Mouse (Mus musculus) midbrain, postnatal 0 days (tissue): ENCODE measurements around the gene Klhl3. TPM values are rescaled to one million over a fixed set of nuclear protein-coding genes. Genes with fewer than 3 reads are reported as not detected.

Experiments
- ATAC-seq: fragments of 200-750 bp; cut with Nextera tagmentation; 2 replicates; pipeline ENCODE4 v1.8.0; 2017; ENCODE audit warnings: moderate number of reproducible peaks, mild to moderate bottlenecking, moderate TSS enrichment, moderate library complexity; ENCODE audit not compliant: low FRiP score
- DNase-seq: peaks from one replicate; pipeline ENCODE4 v3.0.0-alpha.2; 2015; ENCODE audit warnings: low spot score
- H3K27ac ChIP-seq: fragments of 300-500 bp; sonication (generic); 2 replicates; pipeline ENCODE4 v1.5.1; 2014; ENCODE audit warnings: low read depth, mild to moderate bottlenecking, low read length, mixed read lengths
- H3K27me3 ChIP-seq: fragments of 300-500 bp; sonication (generic); 2 replicates; pipeline ENCODE4 v1.6.1; 2014; ENCODE audit warnings: low read length, control low read depth, mixed read lengths; ENCODE audit not compliant: insufficient read depth
- H3K36me3 ChIP-seq: fragments of 300-500 bp; sonication (generic); 2 replicates; pipeline ENCODE4 v1.6.1; 2014; ENCODE audit warnings: low read length, control low read depth, mixed read lengths; ENCODE audit not compliant: insufficient read depth
- H3K4me1 ChIP-seq: fragments of 300-500 bp; sonication (generic); 2 replicates; pipeline ENCODE4 v1.6.1; 2014; ENCODE audit warnings: mild to moderate bottlenecking, control low read depth, antibody characterized with exemption, low read length, mixed read lengths; ENCODE audit not compliant: insufficient read depth
- H3K4me2 ChIP-seq: fragments of 300-500 bp; sonication (generic); 2 replicates; pipeline ENCODE4 v1.6.1; 2014; ENCODE audit warnings: low read depth, mild to moderate bottlenecking, low read length, mixed read lengths; ENCODE audit not compliant: poor library complexity, severe bottlenecking
- H3K4me3 ChIP-seq: fragments of 300-500 bp; sonication (generic); 2 replicates; pipeline ENCODE4 v1.5.1; 2014; ENCODE audit warnings: low read depth, mild to moderate bottlenecking, low read length, moderate library complexity
- H3K9ac ChIP-seq: fragments of 300-500 bp; sonication (generic); replicated peaks from 2 replicates; pipeline ENCODE4 v1.6.1; 2014; ENCODE audit warnings: mild to moderate bottlenecking, low read length, moderate library complexity, mixed read lengths; ENCODE audit not compliant: poor library complexity, severe bottlenecking
- H3K9me3 ChIP-seq: fragments of 300-500 bp; sonication (generic); 2 replicates; pipeline ENCODE4 v1.6.1; 2016; ENCODE audit warnings: low read length, control low read depth
- CTCF ChIP-seq: IDR thresholded peaks from 2 replicates; pipeline ENCODE4 v1.5.1; 2016; ENCODE audit warnings: antibody characterized with exemption, mild to moderate bottlenecking
- WGBS: fragments of 180-500 bp; shearing (Covaris S2); extraction: QIAGEN DNeasy Blood & Tissue Kit; methylation state at CpG from one replicate; pipeline ENCODE4 v1.1.7; 2014; 5-methylcytosine and 5-hydroxymethylcytosine counted together
- polyA plus RNA-seq: library from polyadenylated mRNA; unstranded; fragments of >200 nt; fragmentation: Nextera tagmentation; extraction: Ambion mirVana; gene quantifications from 2 replicates; pipeline ENCODE4 v1.2.1, GENCODE M21; 2015
- total RNA-seq: library from RNA; depleted of rRNA; stranded (reverse); fragments of >200 nt; gene quantifications from 2 replicates; pipeline ENCODE4 v1.2.3, GENCODE M21; 2014

Gene Klhl3
- total and polyA plus RNA-seq, 2 experiments from 2014 or later: 11.2 to 13.4 TPM

DNA sequence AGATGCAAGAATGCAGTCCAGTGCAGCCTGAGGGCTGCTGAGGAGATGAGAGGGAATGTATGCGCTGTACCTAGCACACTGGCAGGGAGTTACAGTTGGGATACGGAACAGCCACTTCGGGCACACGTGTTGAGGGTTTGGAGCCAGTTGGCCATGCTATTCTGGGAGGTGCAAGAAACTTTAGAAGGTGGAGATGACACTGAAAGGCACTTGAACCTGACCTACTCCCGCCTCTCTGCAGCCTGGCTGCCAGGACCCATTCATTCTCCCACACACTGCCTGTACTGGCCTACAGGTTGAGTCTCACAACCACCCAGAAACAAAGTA is 105.4 kb downstream of the Klhl3 start:
- Histone ChIP-seq H3K4me1 (no peaks in the 10 kb centered on the region), H3K4me2 (no peak overlapping the region), H3K27me3 (no peaks in the 10 kb centered on the region), H3K27ac (no peak overlapping the region), H3K9me3 (no peaks in the 10 kb centered on the region), H3K9ac (no peak overlapping the region), H3K36me3 (peaks cover 30% of the 10 kb centered on the region), H3K4me3 (no peak overlapping the region)
- DNase-seq: no peak
- no peak for TF ChIP-seq CTCF
- WGBS: 96% methylated on average over 5 of the region's 5 CpGs
- ATAC-seq: no peak

DNA sequence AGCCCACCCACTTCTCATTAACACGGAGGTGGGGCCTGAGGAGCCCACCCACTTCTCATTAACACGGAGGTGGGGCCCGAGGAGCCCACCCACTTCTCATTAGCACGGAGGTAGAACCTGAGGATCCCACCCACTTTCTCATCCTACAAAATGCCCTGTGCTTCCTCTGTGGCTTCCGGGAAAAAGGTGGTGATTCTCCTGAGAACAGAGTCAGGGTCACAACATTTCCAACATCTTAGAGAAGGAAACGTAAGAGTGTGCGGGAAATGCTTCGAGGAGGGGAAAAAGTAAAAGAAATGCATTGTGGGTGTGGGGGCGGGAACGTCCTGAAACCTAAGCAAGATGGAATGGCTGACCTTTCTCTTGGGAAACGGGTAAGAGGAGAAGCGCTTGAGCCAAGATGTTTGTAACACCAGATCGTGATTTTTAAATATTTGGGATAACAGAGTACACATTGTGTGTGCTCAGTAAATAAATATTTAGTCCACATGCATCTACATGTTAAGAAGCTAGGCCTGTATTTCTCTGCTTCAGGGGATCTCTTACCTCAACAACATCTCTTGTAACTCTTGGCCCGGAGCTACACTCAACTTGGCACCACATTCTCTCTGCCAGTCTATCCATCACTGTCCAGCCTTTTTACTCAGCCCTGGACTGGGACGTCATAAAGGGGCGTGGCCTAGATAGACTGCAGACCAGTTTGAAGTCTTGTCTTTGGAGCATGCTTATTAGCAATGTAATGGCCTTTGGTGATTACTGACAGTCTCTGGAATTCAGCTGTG is 105.9 kb downstream of the Klhl3 start:
- H3K27me3 ChIP-seq: no peaks in the 10 kb centered on the region
- no peaks in the 10 kb centered on the region for H3K4me1 ChIP-seq
- WGBS: 72% methylated on average over 15 of the region's 16 CpGs
- DNase-seq: no peak
- H3K36me3 ChIP-seq: peaks cover 30% of the 10 kb centered on the region
- H3K9ac ChIP-seq: no peak overlapping the region
- H3K27ac ChIP-seq: no peak overlapping the region
- no peak overlapping the region for H3K4me2 ChIP-seq
- no peak for ATAC-seq
- no peaks in the 10 kb centered on the region for H3K9me3 ChIP-seq
- no peak for TF ChIP-seq CTCF
- H3K4me3 ChIP-seq: no peak overlapping the region

DNA sequence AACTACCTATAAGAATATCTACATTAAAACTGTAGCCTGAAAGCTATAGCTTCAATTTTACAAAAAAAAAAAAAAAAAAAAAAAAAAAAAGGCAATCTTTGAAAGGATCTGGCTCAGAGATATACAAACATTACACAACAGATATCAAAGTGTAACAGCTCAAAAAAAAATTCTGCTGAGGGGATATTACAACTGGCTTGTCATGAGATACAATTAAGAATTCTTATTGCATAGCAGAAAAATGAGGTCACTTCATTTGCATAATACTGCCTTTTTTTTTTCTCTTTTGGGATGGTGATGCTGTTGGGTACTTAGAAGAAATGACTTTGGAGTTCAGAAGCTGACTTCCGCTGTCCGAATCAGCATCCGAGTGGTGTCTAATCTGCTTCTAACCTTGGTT is 111.6 kb downstream of the Klhl3 start:
- ATAC-seq (no peak), DNase-seq (no peak)
- Histone ChIP-seq H3K4me2 (no peak overlapping the region), H3K27me3 (no peaks in the 10 kb centered on the region), H3K4me3 (no peak overlapping the region), H3K4me1 (no peaks in the 10 kb centered on the region), H3K27ac (no peak overlapping the region), H3K36me3 (peaks cover 18% of the 10 kb centered on the region), H3K9me3 (no peaks in the 10 kb centered on the region), H3K9ac (no peak overlapping the region)
- TF ChIP-seq CTCF: no peak
- 71% methylated on average over 3 of the region's 3 CpGs for WGBS

DNA sequence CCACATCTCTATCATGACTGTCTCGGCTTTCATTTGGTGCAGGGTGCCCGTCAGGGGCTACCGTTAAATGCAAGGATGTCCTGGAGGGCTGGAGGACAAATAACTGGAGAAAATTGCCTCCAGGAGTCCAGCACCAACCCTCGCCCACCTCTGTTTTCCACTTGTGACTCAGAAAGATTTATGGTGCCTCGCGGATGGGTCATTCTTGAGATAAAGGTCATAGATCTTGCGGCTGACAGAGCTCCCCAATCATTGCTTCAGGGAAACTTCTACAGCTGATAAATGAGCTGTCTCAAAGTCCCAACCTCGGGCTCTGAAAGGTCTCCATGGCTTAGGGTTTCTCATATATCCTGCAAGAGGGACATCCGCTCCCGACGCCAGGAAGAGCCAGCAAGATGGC is 116.9 kb downstream of the Klhl3 start:
- 90% methylated on average over 11 of the region's 11 CpGs for WGBS

DNA sequence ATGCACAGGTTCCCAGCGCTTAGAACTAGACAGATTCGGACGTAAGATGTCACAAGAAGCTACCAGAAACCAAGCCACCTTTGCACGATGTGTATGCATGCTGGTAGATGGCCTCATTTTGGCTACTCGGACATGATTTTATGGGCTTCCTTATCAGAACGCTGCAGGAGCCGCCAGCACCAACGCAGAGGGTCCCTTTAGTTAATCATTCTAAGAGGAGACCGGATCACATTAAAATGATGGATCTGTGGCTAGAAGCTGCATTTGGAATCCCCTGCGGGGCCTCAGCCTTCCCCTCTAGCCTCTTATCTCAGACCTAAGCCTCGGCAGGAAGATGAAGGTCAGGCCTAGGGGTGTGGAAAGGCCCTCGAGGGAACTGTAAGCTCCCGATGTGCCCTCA is 117.5 kb downstream of the Klhl3 start:
- Histone ChIP-seq H3K36me3 (no peaks in the 10 kb centered on the region), H3K27ac (no peak overlapping the region), H3K9ac (no peak overlapping the region), H3K9me3 (no peaks in the 10 kb centered on the region), H3K4me1 (no peaks in the 10 kb centered on the region), H3K27me3 (no peaks in the 10 kb centered on the region), H3K4me3 (no peak overlapping the region), H3K4me2 (no peak overlapping the region)
- WGBS: 69% methylated on average over 13 of the region's 13 CpGs
- TF ChIP-seq CTCF: no peak
- ATAC-seq: no peak
- DNase-seq: no peak

More for the DNA sequence above, 116.9 kb downstream of the Klhl3 start:
- no peaks in the 10 kb centered on the region for H3K36me3 ChIP-seq
- H3K9ac ChIP-seq: no peak overlapping the region
- no peaks in the 10 kb centered on the region for H3K4me1 ChIP-seq
- ATAC-seq (no peak), DNase-seq (no peak)
- no peaks in the 10 kb centered on the region for H3K27me3 ChIP-seq
- TF ChIP-seq CTCF: no peak
- H3K27ac ChIP-seq: no peak overlapping the region
- H3K9me3 ChIP-seq: no peaks in the 10 kb centered on the region
- H3K4me2 ChIP-seq: no peak overlapping the region
- H3K4me3 ChIP-seq: no peak overlapping the region

DNA sequence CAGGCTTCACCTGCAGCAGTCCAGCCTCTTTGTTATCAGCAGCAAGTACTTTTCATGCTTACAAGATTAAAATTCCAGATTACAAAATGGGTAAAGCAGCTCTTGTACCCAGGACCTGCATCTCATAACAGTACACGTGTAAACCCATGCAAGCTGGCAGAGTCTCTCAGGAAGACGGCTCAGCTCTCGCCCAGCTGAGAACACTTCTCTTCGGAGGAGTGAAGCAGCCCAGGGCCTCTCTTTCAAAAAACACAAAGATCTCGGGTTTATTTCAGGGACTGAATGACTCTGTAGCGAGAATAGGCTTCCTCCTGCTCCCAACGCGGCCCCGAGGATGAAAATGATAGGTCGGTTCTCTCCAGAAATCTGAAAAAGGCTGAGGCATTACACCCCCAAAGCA is 128.8 kb downstream of the Klhl3 start:
- no peaks in the 10 kb centered on the region for H3K9me3 ChIP-seq
- H3K27ac ChIP-seq: no peak overlapping the region
- DNase-seq (no peak), ATAC-seq (no peak)
- WGBS: 41% methylated on average over 10 of the region's 10 CpGs
- no peak overlapping the region for H3K4me3 ChIP-seq
- H3K36me3 ChIP-seq: no peaks in the 10 kb centered on the region
- no peak overlapping the region for H3K9ac ChIP-seq
- H3K27me3 ChIP-seq: no peaks in the 10 kb centered on the region
- no peak for TF ChIP-seq CTCF
- H3K4me2 ChIP-seq: no peak overlapping the region
- no peaks in the 10 kb centered on the region for H3K4me1 ChIP-seq
